Mouse (Mus musculus) heart, embryonic 12.5 days (tissue): ENCODE data around the gene Gm20388. TPM values are rescaled to one million over a fixed set of nuclear protein-coding genes. Genes with fewer than 3 reads are reported as not detected.
"Not testable (repeated sequence)": the region's sequence is repeated elsewhere in the genome, so short reads cannot be mapped to it uniquely, and the experiment has no call there.

Experiments used
- ATAC-seq: fragments of 200-750 bp; cut with Nextera tagmentation; 2 replicates; pipeline ENCODE4 v1.8.0; 2017; ENCODE audit warnings: moderate TSS enrichment, moderate library complexity; ENCODE audit not compliant: insufficient number of reproducible peaks, low FRiP score
- H3K27ac ChIP-seq: fragments of 300-500 bp; sonication (generic); 2 replicates; pipeline ENCODE4 v1.5.1; 2016; ENCODE audit warnings: mild to moderate bottlenecking, moderate library complexity; ENCODE audit not compliant: poor library complexity, severe bottlenecking
- H3K27me3 ChIP-seq: fragments of 300-500 bp; sonication (generic); replicated peaks from 2 replicates; pipeline ENCODE4 v1.6.1; 2016; ENCODE audit warnings: mild to moderate bottlenecking, moderate library complexity
- H3K36me3 ChIP-seq: fragments of 300-500 bp; sonication (generic); 2 replicates; pipeline ENCODE4 v1.6.1; 2016; ENCODE audit warnings: mild to moderate bottlenecking, moderate library complexity
- H3K4me1 ChIP-seq: fragments of 300-500 bp; sonication (generic); replicated peaks from 2 replicates; pipeline ENCODE4 v1.6.1; 2016; ENCODE audit warnings: mild to moderate bottlenecking
- H3K4me2 ChIP-seq: fragments of 300-500 bp; sonication (generic); 2 replicates; pipeline ENCODE4 v1.6.1; 2016; ENCODE audit warnings: mild to moderate bottlenecking, moderate library complexity
- H3K4me3 ChIP-seq: fragments of 300-500 bp; sonication (generic); 2 replicates; pipeline ENCODE4 v1.5.1; 2016; ENCODE audit warnings: mild to moderate bottlenecking
- H3K9ac ChIP-seq: fragments of 300-500 bp; sonication (generic); 2 replicates; pipeline ENCODE4 v1.6.1; 2016; ENCODE audit warnings: mild to moderate bottlenecking, moderate library complexity
- H3K9me3 ChIP-seq: fragments of 300-500 bp; sonication (generic); replicated peaks from 2 replicates; pipeline ENCODE4 v1.6.1; 2016; ENCODE audit warnings: mild to moderate bottlenecking, moderate library complexity
- WGBS: fragments of 180-500 bp; shearing (Covaris S2); methylation state at CpG from one replicate; pipeline ENCODE4 v1.1.7; 2016; 5-methylcytosine and 5-hydroxymethylcytosine counted together
- polyA plus RNA-seq: library from polyadenylated mRNA; unstranded; fragments of >200 nt; fragmentation: Nextera tagmentation; extraction: Ambion mirVana; gene quantifications from 2 replicates; pipeline ENCODE4 v1.2.1, GENCODE M21; 2016

Gene Gm20388
- polyA plus RNA-seq, 1 experiment from 2014 or later, result not detected

DNA sequence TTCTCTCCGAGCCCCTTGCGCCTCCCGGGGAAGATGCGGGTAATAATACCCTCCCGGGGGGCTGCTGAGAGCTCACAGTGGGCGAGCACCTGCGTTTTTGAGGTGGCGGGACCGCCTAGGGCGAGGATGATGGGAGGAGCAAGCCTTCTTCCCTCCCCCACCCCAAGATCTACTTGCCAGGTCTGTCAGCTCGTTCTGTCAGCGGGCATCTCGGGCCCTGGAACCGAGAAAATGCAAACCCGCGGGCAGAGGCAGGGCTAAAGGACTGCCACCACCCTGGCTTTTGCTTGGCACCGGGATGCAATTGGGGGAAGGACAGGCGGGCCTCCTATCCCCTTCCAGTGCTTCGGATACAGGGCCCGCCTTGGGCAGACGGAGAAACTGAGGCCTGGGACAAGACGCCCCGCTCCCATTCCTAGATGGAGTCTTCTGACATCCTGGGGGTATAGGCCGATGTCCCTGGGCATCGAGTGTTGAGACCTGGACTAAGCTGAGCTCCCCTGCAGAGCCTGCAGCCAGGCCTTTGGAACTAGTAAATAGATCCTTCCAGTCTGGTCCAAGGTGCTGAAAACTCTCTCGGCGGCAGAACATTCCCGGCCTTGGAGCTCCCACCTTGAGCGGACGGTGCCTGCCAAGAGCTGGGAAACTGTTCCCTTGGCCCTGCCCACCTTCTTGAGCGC is 1742.8 kb downstream of the Gm20388 start:
- no peaks in the 10 kb centered on the region for H3K27me3 ChIP-seq
- H3K9me3 ChIP-seq, result no peaks in the 10 kb centered on the region
- H3K4me1 ChIP-seq, result peaks cover 44% of the 10 kb centered on the region
- peak overlapping the region; percentile 85 for H3K4me2 ChIP-seq
- 2% methylated on average over 31 of the region's 31 CpGs for WGBS
- peaks cover 4% of the 10 kb centered on the region; the same call in 1 of the 2 replicates for H3K36me3 ChIP-seq
- peak overlapping the region; percentile 88 for H3K27ac ChIP-seq
- H3K4me3 ChIP-seq, result peak overlapping the region; percentile 86
- peak overlapping the region; percentile 80 for H3K9ac ChIP-seq
- ATAC-seq, result 0 out of 2 replicates have a peak, but pooled peaks have one; percentile 17

DNA sequence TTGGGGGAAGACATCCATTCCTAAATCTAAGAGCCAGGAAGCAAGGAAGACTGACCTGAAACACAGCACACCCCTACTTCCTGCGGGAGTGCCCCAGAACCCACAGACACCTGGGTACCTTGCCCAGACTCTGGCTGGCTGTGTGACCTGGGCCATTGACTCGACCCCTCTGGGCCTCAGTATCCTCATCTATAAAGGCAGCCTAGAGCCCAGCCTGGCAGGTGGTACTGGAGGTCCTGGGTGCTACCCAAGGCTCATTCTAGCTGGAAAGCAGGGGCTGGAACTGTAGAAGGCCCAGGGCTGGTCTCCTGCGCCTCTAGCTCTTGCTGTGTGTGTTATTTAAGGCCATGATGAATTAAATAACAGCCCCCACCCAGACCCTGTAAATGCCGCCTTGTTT is 1743.5 kb downstream of the Gm20388 start:
- peaks cover 4% of the 10 kb centered on the region; the same call in 1 of the 2 replicates for H3K36me3 ChIP-seq
- no peaks in the 10 kb centered on the region for H3K9me3 ChIP-seq
- H3K27me3 ChIP-seq, result no peaks in the 10 kb centered on the region
- peaks cover 37% of the 10 kb centered on the region for H3K4me1 ChIP-seq
- H3K4me2 ChIP-seq, result peak overlapping the region; percentile 85
- no peak overlapping the region for H3K27ac ChIP-seq
- no peak for ATAC-seq
- peak overlapping the region; percentile 86 for H3K4me3 ChIP-seq
- 81% methylated on average over 4 of the region's 4 CpGs for WGBS
- peak overlapping the region; percentile 39; the same call in 1 of the 2 replicates for H3K9ac ChIP-seq

DNA sequence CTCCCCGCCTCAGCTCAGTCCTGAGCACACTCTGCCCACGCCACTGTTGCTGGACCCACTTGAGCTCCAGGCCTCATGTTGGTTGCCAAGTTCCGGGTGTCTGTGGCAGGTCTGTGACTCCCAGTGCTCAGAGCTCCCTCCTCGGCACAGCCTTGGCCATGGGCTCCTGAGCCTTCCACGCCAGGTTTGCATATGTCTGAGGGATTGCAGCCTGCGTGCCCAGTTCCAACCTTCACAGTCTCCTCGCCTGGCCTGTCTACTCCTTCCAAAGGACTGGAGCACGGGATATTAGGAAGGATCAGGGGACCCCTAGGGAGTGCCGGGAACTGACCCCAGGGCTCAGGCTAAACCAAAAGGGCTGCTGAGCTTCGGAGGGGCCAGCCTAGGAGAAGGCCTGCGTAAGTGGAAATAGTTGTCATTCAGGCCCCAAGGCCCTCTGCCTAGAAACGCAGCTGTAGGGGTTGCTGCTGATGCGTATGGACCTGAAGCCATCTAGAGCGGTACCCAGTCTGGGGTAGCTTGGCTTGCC is 1744.4 kb downstream of the Gm20388 start:
- Histone ChIP-seq H3K4me2 (no peak overlapping the region), H3K4me3 (no peak overlapping the region), H3K4me1 (peaks cover 31% of the 10 kb centered on the region), H3K9ac (no peak overlapping the region), H3K27ac (no peak overlapping the region), H3K9me3 (no peaks in the 10 kb centered on the region), H3K36me3 (peaks cover 2% of the 10 kb centered on the region; the same call in 1 of the 2 replicates), H3K27me3 (no peaks in the 10 kb centered on the region)
- 82% methylated on average over 14 of the region's 14 CpGs for WGBS
- ATAC-seq, result no peak

DNA sequence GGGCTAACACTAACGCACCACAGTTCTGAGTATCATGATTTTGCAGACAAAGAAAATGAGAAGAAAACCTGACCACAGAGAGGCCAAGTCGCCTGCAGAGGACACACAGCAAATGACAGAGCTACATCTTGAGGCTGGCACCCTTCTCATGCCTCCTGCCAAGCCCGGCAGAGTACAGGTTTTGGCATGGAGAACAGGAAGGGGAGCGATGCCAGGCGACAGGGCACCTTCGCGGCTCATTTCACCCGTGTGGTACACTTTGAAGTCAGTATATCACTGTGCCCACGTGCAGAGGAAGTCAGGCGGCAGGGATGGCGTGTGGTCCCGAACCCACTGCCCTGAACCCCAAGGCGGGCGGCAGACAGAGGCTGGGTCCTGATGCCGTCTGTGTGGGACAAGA is 1750.0 kb downstream of the Gm20388 start:
- Histone ChIP-seq H3K4me1 (peaks cover 23% of the 10 kb centered on the region), H3K4me3 (no peak overlapping the region), H3K27ac (no peak overlapping the region), H3K36me3 (no peaks in the 10 kb centered on the region), H3K4me2 (no peak overlapping the region), H3K9me3 (no peaks in the 10 kb centered on the region), H3K9ac (no peak overlapping the region), H3K27me3 (no peaks in the 10 kb centered on the region)
- WGBS, result 75% methylated on average over 15 of the region's 15 CpGs
- ATAC-seq, result no peak

DNA sequence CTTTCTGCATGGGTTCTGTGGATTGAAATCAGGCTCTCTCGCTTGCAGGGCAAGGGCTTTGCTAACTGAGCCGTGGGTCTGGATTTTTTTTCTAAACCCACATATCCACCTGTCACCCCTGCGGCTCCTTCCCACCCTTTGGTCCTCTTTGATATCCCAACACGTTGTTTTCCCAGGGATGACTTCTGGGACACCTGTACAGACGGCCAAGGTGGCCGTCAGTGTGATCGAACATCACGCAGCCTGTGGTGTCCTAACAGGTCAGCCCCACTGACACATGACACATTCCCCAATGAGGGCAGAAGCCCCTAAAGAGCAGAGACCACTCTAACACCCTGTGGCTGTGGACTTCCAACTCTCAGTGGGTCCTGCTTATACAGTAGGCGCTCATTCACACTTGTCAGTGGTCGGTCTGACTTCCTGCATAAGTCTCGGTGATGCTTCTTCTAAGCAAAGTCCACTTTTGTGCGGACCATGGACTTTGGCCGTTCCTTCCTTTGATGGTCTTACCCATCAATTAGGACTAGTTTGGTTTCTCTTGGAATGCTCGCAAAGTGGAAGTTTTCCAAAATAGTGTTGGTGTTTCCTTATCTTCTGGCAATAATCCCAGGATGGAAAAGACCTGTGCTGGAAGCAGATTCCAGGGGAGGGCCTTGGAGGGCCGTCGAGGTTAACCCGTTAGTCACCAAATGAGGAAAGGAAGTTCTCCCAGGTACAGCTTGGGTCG is 1751.2 kb downstream of the Gm20388 start:
- WGBS, result 62% methylated on average over 18 of the region's 18 CpGs
- H3K27ac ChIP-seq, result no peak overlapping the region
- H3K4me1 ChIP-seq, result peaks cover 27% of the 10 kb centered on the region
- H3K4me2 ChIP-seq, result no peak overlapping the region
- H3K4me3 ChIP-seq, result no peak overlapping the region
- no peaks in the 10 kb centered on the region for H3K9me3 ChIP-seq
- no peaks in the 10 kb centered on the region for H3K36me3 ChIP-seq
- H3K27me3 ChIP-seq, result no peaks in the 10 kb centered on the region
- no peak overlapping the region for H3K9ac ChIP-seq
- no peak for ATAC-seq

DNA sequence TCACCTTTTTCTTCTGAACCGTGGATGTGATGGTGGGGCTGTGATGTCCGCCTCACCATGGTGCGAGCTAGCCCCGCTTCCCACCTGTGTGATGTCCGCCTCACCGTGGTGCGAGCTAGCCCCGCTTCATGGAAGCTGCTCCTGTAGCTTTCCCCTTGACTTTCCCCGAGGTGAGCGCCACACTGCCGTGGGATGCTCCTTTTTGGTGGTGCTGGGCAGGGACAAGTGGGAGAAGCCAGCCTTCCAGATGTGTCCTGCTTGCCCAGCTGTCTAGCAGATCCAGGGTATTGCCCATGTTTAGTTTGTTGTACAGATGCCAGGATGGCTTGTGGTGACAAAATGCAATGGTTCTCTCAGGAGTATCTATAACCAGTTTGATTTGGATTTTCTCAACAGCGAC is 1752.5 kb downstream of the Gm20388 start:
- H3K4me1 ChIP-seq, result peaks cover 29% of the 10 kb centered on the region
- no peaks in the 10 kb centered on the region for H3K9me3 ChIP-seq
- H3K4me2 ChIP-seq, result no peak overlapping the region
- no peak overlapping the region for H3K4me3 ChIP-seq
- H3K9ac ChIP-seq, result no peak overlapping the region
- no peaks in the 10 kb centered on the region for H3K27me3 ChIP-seq
- no peak overlapping the region for H3K27ac ChIP-seq
- 95% methylated on average over 12 of the region's 12 CpGs for WGBS
- H3K36me3 ChIP-seq, result no peaks in the 10 kb centered on the region
- no peak for ATAC-seq

DNA sequence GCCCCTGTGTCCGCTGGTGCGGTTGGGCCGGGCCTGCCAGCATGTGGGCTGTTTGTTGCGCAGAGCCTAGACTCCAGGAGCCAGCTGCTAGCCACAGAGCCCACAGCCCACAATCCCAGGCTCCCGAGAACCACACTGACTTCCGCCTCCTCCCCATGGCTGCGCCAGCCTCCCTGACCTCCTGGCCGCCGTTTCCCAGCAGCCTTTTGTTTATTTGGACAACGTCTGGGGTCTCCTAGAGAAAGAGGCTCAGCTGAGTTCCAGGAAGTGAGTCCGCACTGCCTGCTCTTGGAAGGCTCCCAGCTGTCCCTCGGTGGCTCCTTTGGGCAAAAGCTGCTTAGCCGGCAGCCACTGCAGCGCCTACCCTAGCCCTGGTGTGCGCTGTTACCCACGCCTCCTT is 1754.7 kb downstream of the Gm20388 start:
- WGBS, result 8% methylated on average over 16 of the region's 16 CpGs
- Histone ChIP-seq H3K9ac (peak overlapping the region; percentile 53; the same call in 1 of the 2 replicates), H3K36me3 (no peaks in the 10 kb centered on the region), H3K4me3 (peak overlapping the region; percentile 23), H3K27me3 (no peaks in the 10 kb centered on the region), H3K4me2 (peak overlapping the region; percentile 57), H3K27ac (peak overlapping the region; percentile 76), H3K4me1 (peaks cover 44% of the 10 kb centered on the region), H3K9me3 (no peaks in the 10 kb centered on the region)
- ATAC-seq, result peak; percentile 59

DNA sequence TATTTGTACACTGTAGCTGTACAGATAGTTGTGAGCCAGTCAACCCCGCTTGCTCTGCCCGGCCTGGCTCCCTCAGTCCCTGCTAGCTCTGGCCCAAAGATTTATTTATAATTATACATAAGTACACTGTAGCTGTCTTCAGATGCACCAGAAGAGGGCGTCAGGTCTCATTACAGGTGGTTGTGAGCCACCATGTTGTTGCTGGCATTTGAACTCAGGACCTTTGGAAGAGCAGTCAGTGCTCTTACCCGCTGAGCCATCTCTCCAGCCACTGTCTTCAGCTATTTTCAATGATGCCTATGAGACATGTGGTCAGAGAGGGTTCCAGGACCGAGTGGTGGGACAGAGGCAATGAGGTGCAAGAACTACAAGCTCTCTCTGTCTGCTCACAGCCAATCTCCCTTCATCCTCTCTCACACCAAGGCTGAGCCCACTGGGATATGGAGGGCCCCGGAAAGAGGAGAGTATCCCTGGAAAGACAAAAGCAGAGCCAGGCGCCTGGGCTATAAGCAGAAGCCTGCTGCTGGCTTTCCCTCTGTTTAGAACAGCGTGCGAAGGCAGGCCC is 1757.4 kb downstream of the Gm20388 start:
- H3K27ac ChIP-seq, result 0 out of 2 replicates have a peak overlapping the region, but pooled peaks have one; percentile 14
- H3K4me3 ChIP-seq, H3K4me2 ChIP-seq: not testable (repeated sequence)

DNA sequence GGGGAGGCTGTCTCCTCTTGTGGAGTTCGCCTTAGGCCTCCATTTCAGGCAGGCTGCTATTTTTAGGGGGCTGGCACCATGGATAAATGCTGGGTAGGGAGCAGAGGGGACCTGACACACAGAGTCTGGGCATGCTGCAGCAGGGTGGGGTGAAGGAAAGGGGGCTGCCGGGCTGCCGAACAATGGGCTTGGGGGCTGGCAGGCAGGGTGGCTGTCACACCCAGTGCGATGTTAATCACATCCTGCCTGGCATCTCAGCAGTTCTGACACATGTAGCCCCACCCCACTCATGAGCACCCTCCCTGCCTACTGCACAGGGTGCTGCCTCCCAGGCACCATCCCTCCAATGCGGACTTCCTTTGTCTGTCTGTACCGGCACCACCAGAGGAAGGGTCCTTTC is 1757.9 kb downstream of the Gm20388 start:
- Histone ChIP-seq H3K27ac (0 out of 2 replicates have a peak overlapping the region, but pooled peaks have one; percentile 14), H3K4me3 (no peak overlapping the region), H3K4me2 (0 out of 2 replicates have a peak overlapping the region, but pooled peaks have one; percentile 19), H3K4me1 (peaks cover 37% of the 10 kb centered on the region), H3K9me3 (no peaks in the 10 kb centered on the region), H3K27me3 (no peaks in the 10 kb centered on the region), H3K9ac (0 out of 2 replicates have a peak overlapping the region, but pooled peaks have one; percentile 29), H3K36me3 (no peaks in the 10 kb centered on the region)
- ATAC-seq, result peak; percentile 22; the same call in 1 of the 2 replicates
- 35% methylated on average over 6 of the region's 6 CpGs for WGBS

More for the DNA sequence above, 1757.4 kb downstream of the Gm20388 start:
- H3K9me3 ChIP-seq, H3K36me3 ChIP-seq, ATAC-seq, H3K27me3 ChIP-seq: not testable (repeated sequence)
- H3K9ac ChIP-seq, result 0 out of 2 replicates have a peak overlapping the region, but pooled peaks have one; percentile 4
- peaks cover 34% of the 10 kb centered on the region for H3K4me1 ChIP-seq
- WGBS, result 61% methylated on average over 9 of the region's 9 CpGs

DNA sequence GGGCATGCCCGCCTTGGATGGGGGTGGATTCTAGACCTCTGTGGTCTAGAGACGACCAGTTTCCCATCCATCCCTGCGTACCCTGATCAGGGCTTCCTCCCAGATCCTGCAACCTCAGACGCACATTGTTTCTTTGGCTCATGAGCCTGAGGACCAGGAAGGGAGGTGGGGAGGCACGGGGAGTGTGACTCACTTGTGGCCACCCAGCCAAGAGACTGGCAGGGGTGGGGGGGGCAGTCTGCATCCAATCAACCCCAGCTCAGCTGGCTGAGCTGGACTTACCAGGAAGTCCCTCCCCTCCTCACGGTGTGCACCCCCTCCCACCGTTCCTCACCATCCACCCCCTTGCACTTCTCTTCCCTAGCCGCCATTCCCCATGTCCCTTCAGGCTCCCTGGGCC is 1758.6 kb downstream of the Gm20388 start:
- Histone ChIP-seq H3K36me3 (no peaks in the 10 kb centered on the region), H3K9ac (0 out of 2 replicates have a peak overlapping the region, but pooled peaks have one; percentile 29), H3K27ac (0 out of 2 replicates have a peak overlapping the region, but pooled peaks have one; percentile 8), H3K9me3 (no peaks in the 10 kb centered on the region), H3K4me1 (peaks cover 37% of the 10 kb centered on the region), H3K4me3 (no peak overlapping the region), H3K27me3 (no peaks in the 10 kb centered on the region), H3K4me2 (peak overlapping the region; percentile 19; the same call in 1 of the 2 replicates)
- ATAC-seq, result peak; percentile 68
- 15% methylated on average over 8 of the region's 8 CpGs for WGBS
